Mouse (Mus musculus) inflammation-experienced regulatory T-cells (primary cell): ENCODE measurements around the gene Etv5. TPM values are rescaled to one million over a fixed set of nuclear protein-coding genes. Genes with fewer than 3 reads are reported as not detected.

Experiments used
- polyA plus RNA-seq, 2 experiments: library from polyadenylated mRNA; unstranded; fragments of 100-300 nt; shearing (Covaris generic); gene quantifications; one replicate each; pipeline ENCODE4 v1.2.1; 2017

Etv5 gene
- 1 to 10 TPM; 4.0 to 6.6 TPM for polyA plus RNA-seq

DNA sequence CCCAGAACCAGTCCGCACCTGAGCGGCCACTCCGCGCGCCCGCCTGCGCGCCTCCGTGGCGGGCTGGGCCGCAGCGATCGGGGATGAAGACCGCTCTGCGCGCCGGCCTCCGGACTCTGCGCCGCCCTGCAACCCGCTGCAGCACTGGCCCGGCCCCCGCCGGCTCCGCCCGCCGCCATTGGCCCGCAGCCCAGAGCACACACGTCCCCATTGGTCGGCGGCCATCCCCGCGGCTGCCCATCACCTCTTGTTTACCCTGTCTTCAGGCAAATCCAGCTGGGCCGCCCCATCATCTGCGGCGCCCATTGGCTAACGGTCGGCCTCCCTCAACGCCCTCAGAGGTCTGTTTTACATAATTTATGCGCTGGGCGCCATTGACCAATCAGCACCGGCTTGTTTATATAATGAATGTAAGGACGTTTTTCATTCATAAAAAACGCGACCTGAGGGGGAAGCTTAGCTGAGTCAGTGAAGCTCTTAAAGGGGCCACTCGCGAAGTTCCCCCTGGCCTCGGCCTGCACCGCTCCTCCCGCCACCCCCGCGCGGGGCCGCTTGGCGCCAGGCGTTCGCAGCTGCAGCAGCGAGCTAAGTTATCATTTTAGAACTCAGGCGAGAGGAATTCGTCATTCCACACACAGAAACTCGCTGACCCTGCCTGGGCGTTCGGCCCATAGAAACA, at the start of gene Etv5:
TSS of gene Etv5 (minus strand) at position 221 of the 679 bp plus-strand sequence.

Other genes with a start within 250 kb of the Etv5 start
- gene Tra2b, start 173.7 kb downstream of the Etv5 start, polyA plus RNA-seq, result 100 to 1,000 TPM; 253 to 312 TPM
- 1 to 10 TPM; 2.5 TPM for gene Dgkg, start 217.5 kb upstream of the Etv5 start, polyA plus RNA-seq